Mouse (Mus musculus) liver, postnatal 0 days (tissue): ENCODE results near the gene Gfod1. TPM values are rescaled to one million over a fixed set of nuclear protein-coding genes. Genes with fewer than 3 reads are reported as not detected.

ENCODE experiments used
- ATAC-seq: fragments of 200-750 bp; cut with Nextera tagmentation; 2 replicates; pipeline ENCODE4 v1.8.0; 2017; ENCODE audit warnings: mild to moderate bottlenecking, moderate library complexity
- DNase-seq: peaks from one replicate; pipeline ENCODE4 v3.0.0-alpha.2; 2016
- H3K27ac ChIP-seq: fragments of 300-500 bp; sonication (generic); 2 replicates; pipeline ENCODE4 v1.5.1; 2014; ENCODE audit warnings: antibody characterized with exemption, moderate library complexity, mild to moderate bottlenecking, low read depth
- H3K27me3 ChIP-seq: fragments of 300-500 bp; sonication (generic); 2 replicates; pipeline ENCODE4 v1.6.1; 2014; ENCODE audit warnings: low read length, control low read depth, mixed read lengths; ENCODE audit not compliant: insufficient read depth
- H3K36me3 ChIP-seq: fragments of 300-500 bp; sonication (generic); replicated peaks from 2 replicates; pipeline ENCODE4 v1.6.1; 2014; ENCODE audit warnings: mild to moderate bottlenecking, control low read depth, low read length, moderate library complexity, mixed read lengths; ENCODE audit not compliant: insufficient read depth
- H3K4me1 ChIP-seq: fragments of 300-500 bp; sonication (generic); 2 replicates; pipeline ENCODE4 v1.6.1; 2014; ENCODE audit warnings: antibody characterized with exemption, mild to moderate bottlenecking, control low read depth; ENCODE audit not compliant: insufficient read depth
- H3K4me2 ChIP-seq: fragments of 300-500 bp; sonication (generic); 2 replicates; pipeline ENCODE4 v1.6.1; 2014; ENCODE audit warnings: low read depth, mild to moderate bottlenecking, low read length, moderate library complexity, mixed read lengths
- H3K4me3 ChIP-seq: fragments of 300-500 bp; sonication (generic); 2 replicates; pipeline ENCODE4 v1.5.1; 2014; ENCODE audit warnings: low read depth, low read length
- H3K9ac ChIP-seq: fragments of 300-500 bp; sonication (generic); replicated peaks from 2 replicates; pipeline ENCODE4 v1.6.1; 2014; ENCODE audit warnings: mild to moderate bottlenecking, moderate library complexity
- H3K9me3 ChIP-seq: fragments of 300-500 bp; sonication (generic); 2 replicates; pipeline ENCODE4 v1.6.1; 2016; ENCODE audit warnings: mild to moderate bottlenecking, control low read depth, low read length, mixed read lengths
- CTCF ChIP-seq: sonication (generic); IDR thresholded peaks from 2 replicates; pipeline ENCODE4 v1.5.1; 2016; ENCODE audit warnings: antibody characterized with exemption, low read depth
- EP300 ChIP-seq: IDR thresholded peaks from 2 replicates; pipeline ENCODE4 v1.6.1; 2016; ENCODE audit warnings: antibody characterized with exemption, low read depth, mild to moderate bottlenecking
- WGBS: fragments of 180-500 bp; shearing (Covaris S2); extraction: QIAGEN DNeasy Blood & Tissue Kit; methylation state at CpG from one replicate; pipeline ENCODE4 v1.1.7; 2014; ENCODE audit not compliant: insufficient replicate concordance; 5-methylcytosine and 5-hydroxymethylcytosine counted together
- polyA plus RNA-seq: library from polyadenylated mRNA; unstranded; fragments of >200 nt; fragmentation: Nextera tagmentation; extraction: Ambion mirVana; gene quantifications from 2 replicates; pipeline ENCODE4 v1.2.1, GENCODE M21; 2015

Gene Gfod1
- polyA plus RNA-seq, 1 experiment from 2014 or later: 0.81 TPM

- Histone ChIP-seq H3K9me3 (no peaks in the 10 kb centered on the region), H3K9ac (no peak overlapping the region), H3K36me3 (no peaks in the 10 kb centered on the region), H3K4me2 (no peak overlapping the region), H3K4me3 (no peak overlapping the region), H3K27ac (no peak overlapping the region), H3K4me1 (peaks cover 39% of the 10 kb centered on the region), H3K27me3 (no peaks in the 10 kb centered on the region)
- no peak for ATAC-seq
- TF ChIP-seq CTCF (no peak), EP300 (no peak)
- 83% methylated on average over 5 of the region's 5 CpGs for WGBS
- no peak for DNase-seq
These were observed 40.3 kb downstream of the Gfod1 start for GRCm38 (mm10) chr13:43263646-43264045.

- DNase-seq: no peak
- TF ChIP-seq CTCF (no peak), EP300 (no peak)
- ATAC-seq: no peak
- 0 out of 2 replicates have a peak overlapping the region, but pooled peaks have one; percentile 6 for H3K27ac ChIP-seq
- no peak overlapping the region for H3K4me2 ChIP-seq
- H3K36me3 ChIP-seq: no peaks in the 10 kb centered on the region
- H3K27me3 ChIP-seq: no peaks in the 10 kb centered on the region
- no peak overlapping the region for H3K9ac ChIP-seq
- no peak overlapping the region for H3K4me3 ChIP-seq
- 83% methylated on average over 11 of the region's 11 CpGs for WGBS
- H3K9me3 ChIP-seq: no peaks in the 10 kb centered on the region
- peaks cover 39% of the 10 kb centered on the region for H3K4me1 ChIP-seq
These were observed 41.7 kb downstream of the Gfod1 start for GRCm38 (mm10) chr13:43262114-43262739.

GRCm38 (mm10) chr13:43261287-43261686, 42.7 kb downstream of the Gfod1 start:
- Histone ChIP-seq H3K36me3 (no peaks in the 10 kb centered on the region), H3K27me3 (no peaks in the 10 kb centered on the region), H3K9me3 (no peaks in the 10 kb centered on the region), H3K4me2 (peak overlapping the region; percentile 70), H3K4me3 (peak overlapping the region; percentile 35), H3K9ac (peak overlapping the region; percentile 64; the same call in 1 of the 2 replicates), H3K4me1 (peaks cover 39% of the 10 kb centered on the region), H3K27ac (peak overlapping the region; percentile 90)
- 25% methylated on average over 3 of the region's 3 CpGs for WGBS
- ATAC-seq: peak; percentile 97
- DNase-seq: peak; percentile 91
- TF ChIP-seq CTCF: no peak
- TF ChIP-seq EP300: no peak

- H3K4me3 ChIP-seq: peak overlapping the region; percentile 35
- peak overlapping the region; percentile 64 for H3K9ac ChIP-seq
- peak; percentile 88 for ATAC-seq
- H3K9me3 ChIP-seq: no peaks in the 10 kb centered on the region
- H3K36me3 ChIP-seq: no peaks in the 10 kb centered on the region
- no peaks in the 10 kb centered on the region for H3K27me3 ChIP-seq
- DNase-seq: peak; percentile 47
- peak overlapping the region; percentile 70 for H3K4me2 ChIP-seq
- H3K27ac ChIP-seq: peak overlapping the region; percentile 90
- H3K4me1 ChIP-seq: peaks cover 39% of the 10 kb centered on the region
- 30% methylated on average over 6 of the region's 6 CpGs for WGBS
- TF ChIP-seq EP300 (peak; percentile 97), CTCF (no peak)
These were observed 43.2 kb downstream of the Gfod1 start for GRCm38 (mm10) chr13:43260731-43261130.

- ATAC-seq (no peak), DNase-seq (no peak)
- H3K36me3 ChIP-seq: no peaks in the 10 kb centered on the region
- H3K4me3 ChIP-seq: no peak overlapping the region
- H3K9ac ChIP-seq: no peak overlapping the region
- no peak overlapping the region for H3K4me2 ChIP-seq
- no peak for TF ChIP-seq EP300
- TF ChIP-seq CTCF: no peak
- no peak overlapping the region for H3K27ac ChIP-seq
- H3K27me3 ChIP-seq: no peaks in the 10 kb centered on the region
- 97% methylated on average over 2 of the region's 2 CpGs for WGBS
- peaks cover 40% of the 10 kb centered on the region for H3K4me1 ChIP-seq
- H3K9me3 ChIP-seq: no peaks in the 10 kb centered on the region
These were observed 47.5 kb downstream of the Gfod1 start for GRCm38 (mm10) chr13:43256447-43256846.

GRCm38 (mm10) chr13:43253526-43253925, 50.4 kb downstream of the Gfod1 start:
- no peaks in the 10 kb centered on the region for H3K9me3 ChIP-seq
- TF ChIP-seq CTCF (no peak), EP300 (no peak)
- H3K36me3 ChIP-seq: no peaks in the 10 kb centered on the region
- DNase-seq (no peak), ATAC-seq (no peak)
- H3K27ac ChIP-seq: no peak overlapping the region; the same call in 1 of the 2 replicates
- no peak overlapping the region for H3K4me3 ChIP-seq
- no peaks in the 10 kb centered on the region for H3K27me3 ChIP-seq
- H3K4me2 ChIP-seq: no peak overlapping the region
- 65% methylated on average over 5 of the region's 5 CpGs for WGBS
- no peak overlapping the region for H3K9ac ChIP-seq
- peaks cover 30% of the 10 kb centered on the region for H3K4me1 ChIP-seq
